Mouse (Mus musculus) naive thymus-derived CD4-positive, alpha-beta T cell, adult 5 months (primary cell): ENCODE data around the gene Olfr1354. TPM values are rescaled to one million over a fixed set of nuclear protein-coding genes. Genes with fewer than 3 reads are reported as not detected.

Source experiments
- polyA plus RNA-seq: library from polyadenylated mRNA; unstranded; fragments of 100-300 nt; shearing (Covaris generic); gene quantifications from one replicate; pipeline ENCODE4 v1.2.1, GENCODE M21; 2017

Gene Olfr1354
- polyA plus RNA-seq, result not detected

GRCm38 (mm10) chr10:78912871-78913270, at the start of gene Olfr1354:
Gene Olfr1354, plus strand, starts transcription at chr10:78913171.

GRCm38 (mm10) chr10:78875240-78875639, 37.7 kb upstream of the Olfr1354 start, which contains the start of gene Olfr1355:
Gene Olfr1355, plus strand, starts transcription at chr10:78875540.

GRCm38 (mm10) chr10:78950336-78950735, 37.4 kb downstream of the Olfr1354 start, which contains the start of gene Olfr8:
Gene Olfr8, plus strand, starts transcription at chr10:78950636.

GRCm38 (mm10) chr10:78963009-78963408, 50.0 kb downstream of the Olfr1354 start, which contains the start of gene Olfr1353:
Gene Olfr1353, plus strand, starts transcription at chr10:78963309.

Other genes with a start within 250 kb of the Olfr1354 start
- gene Casp14, start 194.9 kb upstream of the Olfr1354 start, polyA plus RNA-seq, result not detected
- gene Ccdc105, start 160.1 kb upstream of the Olfr1354 start, polyA plus RNA-seq, result not detected
- not detected for gene Slc1a6, start 132.7 kb upstream of the Olfr1354 start, polyA plus RNA-seq
- gene Olfr1356, start 61.0 kb upstream of the Olfr1354 start, polyA plus RNA-seq, result not detected
- gene Olfr1355, start 37.6 kb upstream of the Olfr1354 start, polyA plus RNA-seq, result not detected
- gene Olfr8, start 37.5 kb downstream of the Olfr1354 start, polyA plus RNA-seq, result not detected
- gene Olfr1353, start 50.1 kb downstream of the Olfr1354 start, polyA plus RNA-seq, result not detected
- gene Olfr1352, start 67.9 kb downstream of the Olfr1354 start, polyA plus RNA-seq, result not detected
- gene Olfr1351, start 99.3 kb downstream of the Olfr1354 start, polyA plus RNA-seq, result not detected
- gene Olfr57, start 115.6 kb downstream of the Olfr1354 start, polyA plus RNA-seq, result not detected
- 15.9 TPM for gene 2610008E11Rik, start 184.4 kb downstream of the Olfr1354 start, polyA plus RNA-seq
- gene Vmn2r80, start 235.6 kb downstream of the Olfr1354 start, polyA plus RNA-seq, result not detected